Mouse (Mus musculus): ENCODE results near the gene Prr7. TPM values are rescaled to one million over a fixed set of nuclear protein-coding genes. Genes with fewer than 3 reads are reported as not detected.

Gene Prr7
- total and polyA plus RNA-seq, 3 experiments = 2.7 to 8.7 TPM; not detected in 1

DNA sequence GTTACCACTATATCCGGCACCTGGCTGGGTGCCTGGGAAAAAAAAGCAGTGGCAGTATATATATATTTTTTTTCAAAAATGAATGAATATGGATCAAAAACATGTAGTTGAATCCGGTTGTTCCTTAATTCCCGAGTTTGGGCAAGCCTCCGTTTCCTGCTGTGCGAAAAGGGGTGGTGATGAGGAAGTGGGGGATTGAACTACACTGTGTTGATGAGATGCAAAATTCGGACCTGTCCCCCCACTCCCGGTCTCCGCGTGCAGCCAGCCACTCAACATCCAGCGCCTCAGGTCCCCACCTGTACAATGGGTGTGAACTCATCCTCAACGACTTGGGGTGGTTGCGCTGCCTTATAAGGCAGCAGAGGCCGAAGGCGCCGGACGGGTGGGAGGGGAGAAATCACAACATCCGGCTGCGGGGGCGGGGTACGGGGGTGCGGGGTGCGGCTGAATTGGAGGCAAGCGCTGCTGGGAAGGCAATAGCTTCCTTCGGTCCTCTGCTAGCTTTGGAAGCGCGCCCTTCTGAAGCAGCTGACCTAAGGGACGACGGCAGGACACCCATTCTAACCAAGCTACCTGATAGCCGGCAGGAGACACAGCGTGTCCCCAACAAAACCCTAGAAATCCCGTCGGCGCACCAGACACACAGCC is 19.7 kb upstream of the Prr7 start (continued):
- TF ChIP-seq POLR2AphosphoS2 (IDR thresholded peaks at IDR 0.05; ENCODE audit: low read length) (peak; percentile 16; the same call in 1 of the 2 replicates), MAFK (IDR thresholded peaks at IDR 0.05; ENCODE audit: borderline replicate concordance, low read depth, low read length) (no peak)

DNA sequence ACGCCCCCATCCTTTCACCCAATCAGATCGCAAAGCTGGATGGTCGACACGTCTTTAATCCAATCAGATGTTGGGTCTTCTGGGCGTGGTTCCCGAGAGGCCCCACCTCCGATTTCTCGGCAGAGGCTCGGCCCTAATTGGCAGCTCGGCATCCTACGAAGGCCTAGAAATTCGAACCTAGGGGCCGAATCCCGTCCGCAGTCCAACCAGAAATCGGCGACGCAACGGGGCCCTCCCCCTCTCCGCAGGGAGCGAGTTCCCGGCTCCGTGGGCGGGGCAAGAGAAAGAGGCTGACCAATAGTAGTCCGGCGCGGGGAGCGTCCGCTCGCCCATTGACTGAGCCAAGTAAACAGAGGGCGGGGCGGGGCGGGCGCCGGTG is 19.1 kb upstream of the Prr7 start, which contains the start of gene Grk6:
Gene Grk6, plus strand, starts transcription at position 136 of the 379 bp plus-strand sequence.
- TF ChIP-seq MYC (IDR thresholded peaks at IDR 0.05; ENCODE audit: low read depth, low read length) (no peak), BHLHE40 (IDR thresholded peaks at IDR 0.05; ENCODE audit: borderline replicate concordance, low read depth, low read length) (no peak), CHD2 (IDR thresholded peaks at IDR 0.05; ENCODE audit: low read length) (peak; percentile 86), USF1 (IDR thresholded peaks at IDR 0.05; ENCODE audit: low read depth, low read length) (0 out of 2 replicates have a peak, but pooled peaks have one; percentile 28), MAZ (IDR thresholded peaks at IDR 0.05; ENCODE audit: low read depth, low read length) (0 out of 2 replicates have a peak, but pooled peaks have one; percentile 28)
- Histone ChIP-seq H3K27ac (ENCODE audit: control insufficient read depth, low read depth, low read length) (peak within 1 kb of the TSS; percentile 85), H3K4me3 (ENCODE audit: control insufficient read depth in 1 of 2, insufficient read depth in 1 of 2, low read depth in 2 of 2, low read length in 2 of 2) (peak within 1 kb of the TSS; percentile 80 to 83), H3K9ac (ENCODE audit: control insufficient read depth, low read depth, low read length, poor library complexity, severe bottlenecking) (peak within 1 kb of the TSS; percentile 94), H3K4me1 (ENCODE audit: control insufficient read depth in 1 of 2, insufficient read depth in 2 of 2, low read length in 2 of 2) (peaks cover 7 to 31% of the 10 kb centered on the region in 2 experiments), H3K9me3 (replicated peaks; ENCODE audit: insufficient read depth, low read length) (no peaks in the 10 kb centered on the region), H3K36me3 (ENCODE audit: control insufficient read depth in 1 of 2, insufficient read depth in 2 of 2, low read length in 2 of 2) (peaks cover 0 to 18% of the 10 kb centered on the region in 2 experiments; a peak in 2 of 4 replicates), H3K27me3 (ENCODE audit: control insufficient read depth in 1 of 2, insufficient read depth in 2 of 2, low read length in 2 of 2) (no peaks in the 10 kb centered on the region), H3K79me2 (ENCODE audit: control insufficient read depth, insufficient read depth, low read length, poor library complexity) (peaks cover 32% of the 10 kb centered on the region)
- DNase-seq (ENCODE audit: low read depth, low spot score) = peak; percentile 99

DNA sequence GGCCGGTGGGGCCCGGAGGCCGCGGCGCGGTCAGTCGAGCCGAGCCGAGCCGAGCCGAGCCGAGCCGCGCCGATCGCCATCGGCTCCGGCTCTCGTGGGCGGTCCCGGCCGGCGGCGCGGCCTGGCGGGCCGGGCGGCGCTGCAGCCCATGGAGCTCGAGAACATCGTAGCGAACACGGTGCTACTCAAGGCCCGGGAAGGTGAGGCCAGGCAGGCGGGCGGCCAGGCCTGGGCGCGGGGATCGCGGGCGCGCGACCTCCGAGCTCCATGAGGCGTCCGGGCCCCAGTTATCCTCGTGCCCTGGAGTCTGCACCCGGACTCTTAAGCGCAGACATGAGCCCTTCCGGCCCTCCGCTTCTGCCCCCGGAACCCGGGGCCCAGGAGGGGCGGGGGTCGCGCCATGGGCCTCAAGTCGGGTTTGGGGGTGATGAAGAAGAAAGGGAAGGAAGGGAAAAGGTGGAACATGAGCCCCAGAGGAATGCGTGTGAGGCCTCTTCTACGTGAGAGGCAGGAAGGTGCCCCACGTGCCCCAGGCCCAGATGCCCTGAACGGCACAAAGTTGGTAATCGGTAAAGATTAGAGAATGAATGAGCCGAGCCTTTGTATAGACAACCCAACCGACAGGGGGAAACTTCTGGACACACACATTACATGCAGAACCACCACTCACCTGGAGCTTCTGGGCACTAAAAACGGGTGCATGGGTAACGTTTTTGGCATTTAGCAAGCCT is 18.5 kb upstream of the Prr7 start:
- Histone ChIP-seq H3K4me1 (ENCODE audit: control insufficient read depth in 1 of 2, insufficient read depth in 2 of 2, low read length in 2 of 2) (peaks cover 7 to 31% of the 10 kb centered on the region in 2 experiments), H3K36me3 (ENCODE audit: control insufficient read depth in 1 of 2, insufficient read depth in 2 of 2, low read length in 2 of 2) (peaks cover 0 to 18% of the 10 kb centered on the region in 2 experiments; a peak in 3 of 4 replicates), H3K27me3 (ENCODE audit: control insufficient read depth in 1 of 2, insufficient read depth in 2 of 2, low read length in 2 of 2) (no peaks in the 10 kb centered on the region), H3K9ac (ENCODE audit: control insufficient read depth, low read depth, low read length, poor library complexity, severe bottlenecking) (peak overlapping the region; percentile 94), H3K9me3 (replicated peaks; ENCODE audit: insufficient read depth, low read length) (no peaks in the 10 kb centered on the region), H3K4me3 (ENCODE audit: control insufficient read depth in 1 of 2, insufficient read depth in 1 of 2, low read depth in 2 of 2, low read length in 2 of 2) (peak overlapping the region; percentile 80 to 83), H3K27ac (ENCODE audit: control insufficient read depth, low read depth, low read length) (peak overlapping the region; percentile 85), H3K79me2 (ENCODE audit: control insufficient read depth, insufficient read depth, low read length, poor library complexity) (peaks cover 32% of the 10 kb centered on the region)
- TF ChIP-seq HCFC1 (IDR thresholded peaks at IDR 0.05; ENCODE audit: low read depth, low read length) = peak; percentile 50; the same call in 1 of the 2 replicates
- TF ChIP-seq SIN3A (IDR thresholded peaks at IDR 0.05; ENCODE audit: low read length) = peak; percentile 66; the same call in 1 of the 2 replicates
- peak; percentile 78 for TF ChIP-seq MAZ (IDR thresholded peaks at IDR 0.05; ENCODE audit: low read depth, low read length)
- TF ChIP-seq ZKSCAN1 (IDR thresholded peaks at IDR 0.05; ENCODE audit: low read depth, low read length) = no peak
- TF ChIP-seq ELF1 (IDR thresholded peaks at IDR 0.05; ENCODE audit: low read depth, low read length) = 0 out of 2 replicates have a peak, but pooled peaks have one; percentile 12
- 0 out of 2 replicates have a peak, but pooled peaks have one; percentile 13 for TF ChIP-seq NELFE (IDR thresholded peaks at IDR 0.05; ENCODE audit: low read depth, low read length)
- TF ChIP-seq KAT2A (conservative IDR thresholded peaks at IDR 0.05; ENCODE audit: low read depth, low read length) = no peak
- TF ChIP-seq MXI1 (IDR thresholded peaks at IDR 0.05; ENCODE audit: low read depth, low read length) = peak; percentile 89; the same call in 1 of the 2 replicates
- peak; percentile 73 for TF ChIP-seq USF1 (IDR thresholded peaks at IDR 0.05; ENCODE audit: low read depth, low read length)
- TF ChIP-seq EP300 (IDR thresholded peaks at IDR 0.05; ENCODE audit: low read depth in 1 of 2, low read length in 2 of 2) = no peak
- peak in 1 of 2 experiments; percentile 61; a peak in 2 of 4 replicates for TF ChIP-seq POLR2A (IDR thresholded peaks at IDR 0.05; ENCODE audit: control insufficient read depth in 1 of 2, insufficient read depth in 1 of 2, low read depth in 1 of 2, low read length in 2 of 2, poor library complexity in 1 of 2)
- no peak; the same call in 1 of the 2 replicates for TF ChIP-seq E2F4 (IDR thresholded peaks at IDR 0.05; ENCODE audit: borderline replicate concordance, low read depth, low read length)
- TF ChIP-seq CHD2 (IDR thresholded peaks at IDR 0.05; ENCODE audit: low read length) = no peak
- TF ChIP-seq UBTF (IDR thresholded peaks at IDR 0.05; ENCODE audit: borderline replicate concordance, insufficient read depth, low read depth, low read length) = peak; percentile 60; the same call in 1 of the 2 replicates
- peak; percentile 76 for TF ChIP-seq MAX (IDR thresholded peaks at IDR 0.05; ENCODE audit: low read length)
- TF ChIP-seq MYC (IDR thresholded peaks at IDR 0.05; ENCODE audit: low read depth, low read length) = peak; percentile 65; the same call in 1 of the 2 replicates
- peak; percentile 73 for DNase-seq (ENCODE audit: low read depth, low spot score)
